Mouse (Mus musculus) midbrain, embryonic 13.5 days (tissue): Measurements from ENCODE around the gene Rpl27a. TPM values are rescaled to one million over a fixed set of nuclear protein-coding genes. Genes with fewer than 3 reads are reported as not detected.

Source experiments
- ATAC-seq: fragments of 200-750 bp; cut with Nextera tagmentation; 2 replicates; pipeline ENCODE4 v1.8.0; 2017; ENCODE audit warnings: mild to moderate bottlenecking, moderate TSS enrichment, moderate library complexity
- H3K27ac ChIP-seq: fragments of 300-500 bp; sonication (generic); 2 replicates; pipeline ENCODE4 v1.5.1; 2015; ENCODE audit warnings: inconsistent platforms, mild to moderate bottlenecking, moderate library complexity
- H3K27me3 ChIP-seq: fragments of 300-500 bp; sonication (generic); 2 replicates; pipeline ENCODE4 v1.6.1; 2015; ENCODE audit warnings: mild to moderate bottlenecking, inconsistent platforms
- H3K36me3 ChIP-seq: fragments of 300-500 bp; sonication (generic); 2 replicates; pipeline ENCODE4 v1.6.1; 2015; ENCODE audit warnings: mild to moderate bottlenecking, inconsistent platforms
- H3K4me1 ChIP-seq: fragments of 300-500 bp; sonication (generic); replicated peaks from 2 replicates; pipeline ENCODE4 v1.6.1; 2015; ENCODE audit warnings: inconsistent platforms
- H3K4me2 ChIP-seq: fragments of 300-500 bp; sonication (generic); replicated peaks from 2 replicates; pipeline ENCODE4 v1.6.1; 2015; ENCODE audit warnings: moderate library complexity, mild to moderate bottlenecking, inconsistent platforms
- H3K4me3 ChIP-seq: fragments of 300-500 bp; sonication (generic); replicated peaks from 2 replicates; pipeline ENCODE4 v1.5.1; 2015; ENCODE audit warnings: mild to moderate bottlenecking, inconsistent platforms
- H3K9ac ChIP-seq: fragments of 300-500 bp; sonication (generic); replicated peaks from 2 replicates; pipeline ENCODE4 v1.6.1; 2015; ENCODE audit warnings: mild to moderate bottlenecking, inconsistent platforms
- H3K9me3 ChIP-seq: fragments of 300-500 bp; sonication (generic); 2 replicates; pipeline ENCODE4 v1.6.1; 2016; ENCODE audit warnings: mild to moderate bottlenecking, inconsistent platforms
- WGBS: fragments of 180-500 bp; shearing (Covaris S2); methylation state at CpG from one replicate; pipeline ENCODE4 v1.1.7; 2015; 5-methylcytosine and 5-hydroxymethylcytosine counted together
- polyA plus RNA-seq: library from polyadenylated mRNA; unstranded; fragments of >200 nt; fragmentation: Nextera tagmentation; extraction: Ambion mirVana; gene quantifications from 2 replicates; pipeline ENCODE4 v1.2.1, GENCODE M21; 2015

The Rpl27a gene
- polyA plus RNA-seq, 1 experiment from 2014 or later: 85.2 TPM

GRCm38 (mm10) chr7:109510799-109511198 is 8.1 kb upstream of the Rpl27a start:
- WGBS: 60% methylated on average over 2 of the region's 2 CpGs
- Histone ChIP-seq H3K4me1 (peaks cover 16% of the 10 kb centered on the region), H3K27me3 (no peaks in the 10 kb centered on the region), H3K9ac (no peak overlapping the region), H3K27ac (no peak overlapping the region), H3K9me3 (no peaks in the 10 kb centered on the region), H3K4me2 (no peak overlapping the region), H3K36me3 (no peaks in the 10 kb centered on the region), H3K4me3 (no peak overlapping the region)
- ATAC-seq: no peak

DNA sequence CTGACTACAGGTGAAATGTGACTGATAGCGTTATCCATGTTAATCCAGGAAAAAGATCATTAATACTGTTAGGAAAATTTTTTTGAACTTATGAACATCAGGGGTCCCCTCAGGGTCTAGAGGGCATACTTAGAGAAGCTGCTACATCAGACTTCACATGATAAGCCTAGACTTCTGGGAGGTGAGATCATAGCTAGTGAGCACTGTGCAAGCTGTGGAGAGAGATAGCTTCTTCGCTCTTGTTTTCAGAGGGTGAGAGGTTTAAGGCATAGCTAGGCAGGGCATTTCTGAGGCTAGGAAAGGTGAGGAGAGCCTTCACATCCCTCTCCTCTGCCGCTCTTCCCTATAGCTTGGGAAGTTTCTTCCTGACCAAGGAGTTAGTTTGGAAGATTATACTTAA is 7.1 kb upstream of the Rpl27a start:
- Histone ChIP-seq H3K27ac (no peak overlapping the region), H3K4me2 (no peak overlapping the region), H3K36me3 (no peaks in the 10 kb centered on the region), H3K27me3 (no peaks in the 10 kb centered on the region), H3K9me3 (no peaks in the 10 kb centered on the region), H3K9ac (no peak overlapping the region), H3K4me3 (no peak overlapping the region), H3K4me1 (peaks cover 11% of the 10 kb centered on the region)
- 92% methylated on average over 3 of the region's 3 CpGs for WGBS
- ATAC-seq: no peak

DNA sequence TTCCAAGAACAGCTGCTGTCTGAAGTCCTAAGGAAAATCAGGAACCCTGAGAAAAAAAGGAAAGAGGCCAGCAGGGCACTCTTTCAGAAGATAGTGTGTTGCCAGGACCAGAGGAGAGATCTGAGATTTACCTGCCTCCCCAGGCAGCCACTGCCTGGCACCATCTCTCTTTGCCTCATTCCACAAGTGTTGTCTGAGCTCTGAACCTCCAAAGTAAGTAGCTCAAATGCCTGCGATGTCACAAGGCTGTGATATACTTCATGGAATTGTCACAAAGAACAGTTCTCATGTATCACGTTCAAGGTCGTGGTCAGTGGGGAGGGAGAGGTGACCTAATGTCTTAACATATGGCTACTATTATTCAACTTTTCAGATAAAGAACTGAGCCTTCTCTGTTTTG is 2.4 kb upstream of the Rpl27a start:
- no peak overlapping the region for H3K4me3 ChIP-seq
- no peak overlapping the region for H3K9ac ChIP-seq
- H3K36me3 ChIP-seq: peaks cover 11% of the 10 kb centered on the region
- WGBS: 92% methylated on average over 3 of the region's 3 CpGs
- no peak overlapping the region for H3K27ac ChIP-seq
- no peak for ATAC-seq
- peaks cover 28% of the 10 kb centered on the region for H3K4me1 ChIP-seq
- no peaks in the 10 kb centered on the region for H3K9me3 ChIP-seq
- H3K4me2 ChIP-seq: no peak overlapping the region
- H3K27me3 ChIP-seq: no peaks in the 10 kb centered on the region

DNA sequence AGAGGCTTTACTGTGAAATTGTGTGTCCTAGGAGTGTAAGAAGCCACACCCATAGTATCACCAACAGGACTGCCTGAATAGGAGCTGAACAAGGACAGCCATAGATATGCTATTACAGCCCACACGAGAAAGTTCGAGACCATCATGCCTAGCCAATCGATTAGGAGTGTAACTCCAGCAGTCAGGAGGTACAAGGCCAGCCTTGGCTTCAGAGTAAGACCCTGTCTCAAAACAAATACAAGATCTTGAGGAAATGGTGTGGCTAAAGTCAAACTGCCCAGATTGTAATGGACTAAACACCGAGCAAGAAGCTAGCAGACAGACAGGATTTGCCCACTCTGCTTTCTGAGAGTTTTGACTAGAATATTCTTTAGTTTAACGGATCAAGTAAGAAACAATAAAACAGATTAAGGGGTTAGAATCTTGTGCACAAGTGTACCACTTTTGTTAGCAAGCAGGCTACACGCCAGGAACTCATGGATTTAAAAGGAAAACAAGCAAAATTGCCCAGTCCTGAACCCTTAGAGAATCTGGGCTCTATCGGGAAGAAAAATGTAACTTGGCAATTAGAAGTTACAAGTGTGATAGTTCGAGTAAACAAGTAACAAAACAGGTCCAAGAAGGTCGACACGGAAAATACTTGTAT is 788 bp upstream of the Rpl27a start:
- H3K36me3 ChIP-seq: peaks cover 27% of the 10 kb centered on the region
- H3K4me3 ChIP-seq: peak overlapping the region; percentile 79
- H3K27me3 ChIP-seq: no peaks in the 10 kb centered on the region
- H3K27ac ChIP-seq: peak overlapping the region; percentile 96
- H3K9ac ChIP-seq: peak overlapping the region; percentile 96
- no peaks in the 10 kb centered on the region for H3K9me3 ChIP-seq
- peak overlapping the region; percentile 68 for H3K4me2 ChIP-seq
- ATAC-seq: no peak
- 19% methylated on average over 10 of the region's 10 CpGs for WGBS
- H3K4me1 ChIP-seq: peaks cover 36% of the 10 kb centered on the region

DNA sequence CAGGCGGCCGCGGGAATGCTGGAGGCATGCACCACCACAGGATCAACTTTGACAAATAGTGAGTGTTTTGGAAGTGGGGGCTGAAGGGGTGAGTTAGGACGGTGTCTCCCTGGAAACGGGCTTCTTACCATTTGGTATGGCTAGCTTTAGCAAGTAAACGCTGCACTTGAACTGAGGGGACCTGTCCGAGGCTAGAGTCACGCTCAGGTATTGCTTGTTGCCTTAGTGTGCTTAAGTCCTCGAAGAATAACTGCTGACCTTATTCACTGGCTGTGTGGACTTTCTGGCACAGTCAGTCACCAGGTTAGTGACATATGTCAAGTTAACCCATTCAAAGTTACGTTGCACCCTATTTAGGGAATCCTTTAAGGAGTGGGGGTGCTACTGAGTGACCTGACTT is 989 bp downstream of the Rpl27a start:
- Histone ChIP-seq H3K9ac (peak overlapping the region; percentile 96), H3K36me3 (peaks cover 45% of the 10 kb centered on the region), H3K4me3 (peak overlapping the region; percentile 79), H3K27ac (no peak overlapping the region), H3K4me1 (peaks cover 40% of the 10 kb centered on the region), H3K9me3 (no peaks in the 10 kb centered on the region), H3K4me2 (peak overlapping the region; percentile 95), H3K27me3 (no peaks in the 10 kb centered on the region)
- 3% methylated on average over 10 of the region's 10 CpGs for WGBS
- no peak for ATAC-seq

GRCm38 (mm10) chr7:109522084-109522483 is 3.1 kb downstream of the Rpl27a start:
- H3K36me3 ChIP-seq: peaks cover 64% of the 10 kb centered on the region
- no peaks in the 10 kb centered on the region for H3K27me3 ChIP-seq
- no peak overlapping the region for H3K4me2 ChIP-seq
- H3K9me3 ChIP-seq: no peaks in the 10 kb centered on the region
- H3K27ac ChIP-seq: no peak overlapping the region
- 81% methylated on average over 5 of the region's 5 CpGs for WGBS
- H3K4me1 ChIP-seq: peaks cover 40% of the 10 kb centered on the region
- no peak for ATAC-seq
- no peak overlapping the region for H3K9ac ChIP-seq
- H3K4me3 ChIP-seq: no peak overlapping the region

GRCm38 (mm10) chr7:109523304-109523703 is 4.4 kb downstream of the Rpl27a start:
- H3K27ac ChIP-seq: no peak overlapping the region
- WGBS: 68% methylated on average over 2 of the region's 2 CpGs
- peaks cover 69% of the 10 kb centered on the region for H3K36me3 ChIP-seq

GRCm38 (mm10) chr7:109523741-109524441 is 4.9 kb downstream of the Rpl27a start:
- ATAC-seq: no peak
- Histone ChIP-seq H3K27me3 (no peaks in the 10 kb centered on the region), H3K36me3 (peaks cover 69% of the 10 kb centered on the region), H3K9me3 (no peaks in the 10 kb centered on the region), H3K27ac (peak overlapping the region; percentile 19; the same call in 1 of the 2 replicates), H3K4me3 (no peak overlapping the region), H3K4me1 (peaks cover 31% of the 10 kb centered on the region), H3K9ac (no peak overlapping the region), H3K4me2 (no peak overlapping the region)
- 66% methylated on average over 6 of the region's 6 CpGs for WGBS

More at GRCm38 (mm10) chr7:109523304-109523703, 4.4 kb downstream of the Rpl27a start:
- Histone ChIP-seq H3K27me3 (no peaks in the 10 kb centered on the region), H3K4me1 (peaks cover 32% of the 10 kb centered on the region), H3K9ac (no peak overlapping the region), H3K4me2 (no peak overlapping the region), H3K9me3 (no peaks in the 10 kb centered on the region), H3K4me3 (no peak overlapping the region)
- no peak for ATAC-seq

- peaks cover 31% of the 10 kb centered on the region for H3K4me1 ChIP-seq
- peaks cover 69% of the 10 kb centered on the region for H3K36me3 ChIP-seq
- H3K4me3 ChIP-seq: no peak overlapping the region
- H3K9ac ChIP-seq: no peak overlapping the region
- no peak overlapping the region for H3K27ac ChIP-seq
- H3K9me3 ChIP-seq: no peaks in the 10 kb centered on the region
- no peak overlapping the region for H3K4me2 ChIP-seq
- no peaks in the 10 kb centered on the region for H3K27me3 ChIP-seq
- ATAC-seq: no peak
Observed at GRCm38 (mm10) chr7:109524442-109524744, 5.4 kb downstream of the Rpl27a start.

DNA sequence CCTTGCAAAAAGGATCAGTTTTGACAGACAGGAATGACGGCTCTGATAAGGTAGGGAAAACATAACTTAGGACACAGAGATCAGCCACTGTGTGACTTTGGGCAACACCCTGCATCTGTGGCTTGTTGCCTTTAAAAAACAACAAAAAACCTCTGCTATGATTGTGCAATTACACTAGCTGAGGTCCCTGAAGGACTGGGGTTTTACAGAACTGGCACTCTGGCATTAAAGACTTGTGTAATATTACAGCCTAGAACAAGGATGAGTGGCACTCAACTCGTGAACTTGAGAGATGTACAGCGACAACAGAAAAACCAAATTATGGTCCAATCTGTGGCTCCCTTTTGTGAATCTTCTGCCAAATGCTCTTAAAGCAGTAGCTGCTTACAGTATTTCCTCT is 5.8 kb downstream of the Rpl27a start:
- Histone ChIP-seq H3K36me3 (peaks cover 71% of the 10 kb centered on the region), H3K27me3 (no peaks in the 10 kb centered on the region), H3K4me2 (no peak overlapping the region), H3K27ac (no peak overlapping the region), H3K4me3 (no peak overlapping the region), H3K4me1 (peaks cover 29% of the 10 kb centered on the region), H3K9ac (no peak overlapping the region), H3K9me3 (no peaks in the 10 kb centered on the region)
- 88% methylated on average over 3 of the region's 3 CpGs for WGBS
- no peak for ATAC-seq

DNA sequence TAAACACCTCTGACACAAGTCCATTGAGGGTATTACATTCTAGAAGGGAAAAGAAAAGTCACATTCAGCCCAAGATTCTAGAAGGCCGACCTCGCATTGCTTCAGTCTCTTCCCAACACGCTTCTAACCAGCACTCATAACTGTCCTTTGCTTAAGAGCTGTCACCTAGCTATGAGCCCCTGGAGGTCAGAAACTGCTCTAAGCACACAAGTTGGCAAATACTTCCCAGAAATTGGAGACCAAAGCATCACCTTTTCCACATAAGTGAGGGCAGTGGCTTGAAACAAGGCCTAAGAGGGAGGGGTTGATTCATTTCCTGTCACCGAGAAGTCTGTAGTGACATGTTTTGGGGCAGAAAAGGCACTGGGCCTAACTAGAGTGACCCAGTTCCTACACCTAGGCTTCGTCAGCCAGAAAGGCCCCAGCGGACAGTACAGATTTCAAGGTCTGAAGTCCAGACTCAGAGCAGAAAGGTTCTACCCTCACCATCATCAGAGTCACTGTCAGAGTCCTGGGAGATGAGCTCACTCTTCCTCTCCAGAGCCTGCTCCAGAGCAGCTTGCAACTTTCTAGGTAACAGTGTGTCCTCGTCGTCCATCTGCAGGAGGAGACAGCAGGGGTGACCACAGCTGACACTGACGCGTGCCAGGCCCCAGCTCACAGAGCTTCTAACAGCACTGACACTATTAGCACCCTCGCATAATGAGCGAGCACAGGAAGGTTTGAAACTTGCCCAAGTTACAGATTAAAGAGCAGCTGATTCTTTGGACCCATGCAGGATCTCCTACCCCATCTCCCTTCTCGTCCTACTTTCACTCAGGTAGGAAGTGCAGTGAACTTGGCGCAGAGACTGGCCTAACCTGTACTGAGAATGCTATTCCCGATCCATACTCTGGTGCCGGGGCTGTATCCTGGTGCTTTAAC is 7.1 kb downstream of the Rpl27a start:
- no peaks in the 10 kb centered on the region for H3K27me3 ChIP-seq
- ATAC-seq: no peak
- H3K4me3 ChIP-seq: no peak overlapping the region
- peaks cover 17% of the 10 kb centered on the region for H3K4me1 ChIP-seq
- H3K9ac ChIP-seq: no peak overlapping the region
- 83% methylated on average over 16 of the region's 16 CpGs for WGBS
- H3K4me2 ChIP-seq: no peak overlapping the region
- no peak overlapping the region for H3K27ac ChIP-seq
- H3K9me3 ChIP-seq: no peaks in the 10 kb centered on the region
- H3K36me3 ChIP-seq: peaks cover 77% of the 10 kb centered on the region

DNA sequence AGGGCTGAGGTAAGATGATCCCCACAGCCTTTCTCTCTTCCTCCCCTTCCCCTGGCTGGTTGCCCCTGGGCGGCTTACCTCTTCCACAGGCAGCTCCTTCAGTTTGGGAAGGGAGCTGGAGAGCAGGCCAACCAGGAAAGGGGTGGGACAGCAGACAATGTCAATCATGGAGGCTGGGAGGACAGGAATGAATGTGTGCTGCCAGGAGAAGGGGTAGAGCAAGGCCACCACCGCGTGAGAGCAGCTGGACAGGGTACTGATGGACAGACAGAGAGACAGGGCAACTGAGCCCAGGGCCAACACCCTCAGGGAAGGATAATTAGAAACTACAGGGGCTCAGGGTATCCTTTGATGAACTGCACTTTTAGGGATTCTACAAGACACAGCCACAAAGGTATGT is 8.6 kb downstream of the Rpl27a start:
- H3K36me3 ChIP-seq: peaks cover 69% of the 10 kb centered on the region
- WGBS: 80% methylated on average over 3 of the region's 3 CpGs
- H3K4me3 ChIP-seq: no peak overlapping the region
- ATAC-seq: no peak
- H3K9ac ChIP-seq: no peak overlapping the region; the same call in 1 of the 2 replicates
- 0 out of 2 replicates have a peak, but pooled peaks cover 3% of the 10 kb centered on the region for H3K4me1 ChIP-seq
- H3K4me2 ChIP-seq: no peak overlapping the region
- no peaks in the 10 kb centered on the region for H3K9me3 ChIP-seq
- no peaks in the 10 kb centered on the region for H3K27me3 ChIP-seq
- H3K27ac ChIP-seq: no peak overlapping the region
